Mouse (Mus musculus): ENCODE data around the gene Slc38a2.

Gene Slc38a2

GRCm38 (mm10) chr15:96696486-96697284 is 2.8 kb downstream of the Slc38a2 start:
- no peak for DNase-seq (ENCODE audit: low spot score in 2 of 2)

- no peak for DNase-seq (ENCODE audit: low spot score in 2 of 2)
Measured at GRCm38 (mm10) chr15:96695455-96696421, 3.8 kb downstream of the Slc38a2 start.

GRCm38 (mm10) chr15:96694988-96695387 is 4.5 kb downstream of the Slc38a2 start:
- DNase-seq (ENCODE audit: low spot score in 2 of 2), result no peak

- peak in 1 of 2 experiments; percentile 64 for DNase-seq (ENCODE audit: low spot score in 2 of 2)
Measured at GRCm38 (mm10) chr15:96693688-96694087, 5.8 kb downstream of the Slc38a2 start.

GRCm38 (mm10) chr15:96692401-96692800 is 7.1 kb downstream of the Slc38a2 start:
- DNase-seq (ENCODE audit: low spot score in 2 of 2), result no peak

- DNase-seq (ENCODE audit: low spot score in 2 of 2), result no peak
Measured at GRCm38 (mm10) chr15:96691381-96691780, 8.1 kb downstream of the Slc38a2 start.

GRCm38 (mm10) chr15:96690829-96691228 is 8.7 kb downstream of the Slc38a2 start:
- DNase-seq (ENCODE audit: low spot score in 2 of 2), result no peak

GRCm38 (mm10) chr15:96689919-96690318 is 9.6 kb downstream of the Slc38a2 start:
- no peak for DNase-seq (ENCODE audit: low spot score in 2 of 2)

GRCm38 (mm10) chr15:96688784-96689318 is 10.7 kb downstream of the Slc38a2 start:
- DNase-seq (ENCODE audit: low spot score in 2 of 2), result no peak

- DNase-seq (ENCODE audit: low spot score in 2 of 2), result no peak
Measured at GRCm38 (mm10) chr15:96688036-96688435, 11.5 kb downstream of the Slc38a2 start.

- DNase-seq (ENCODE audit: low spot score in 2 of 2), result no peak
Measured at GRCm38 (mm10) chr15:96687366-96687765, 12.2 kb downstream of the Slc38a2 start.

- DNase-seq (ENCODE audit: low spot score in 2 of 2), result no peak
Measured at GRCm38 (mm10) chr15:96686201-96687159, 13.1 kb downstream of the Slc38a2 start.

- DNase-seq (ENCODE audit: low spot score in 2 of 2), result no peak
Measured at GRCm38 (mm10) chr15:96685273-96685672, 14.3 kb downstream of the Slc38a2 start.

GRCm38 (mm10) chr15:96684132-96684830 is 15.2 kb downstream of the Slc38a2 start:
- DNase-seq (ENCODE audit: low spot score in 2 of 2), result no peak

GRCm38 (mm10) chr15:96678871-96679773 is 20.4 kb downstream of the Slc38a2 start:
- no peak for DNase-seq (ENCODE audit: low spot score in 2 of 2)

GRCm38 (mm10) chr15:96676518-96676917 is 23.0 kb downstream of the Slc38a2 start:
- DNase-seq (ENCODE audit: low spot score in 2 of 2), result no peak

- DNase-seq (ENCODE audit: low spot score in 2 of 2), result no peak
Measured at GRCm38 (mm10) chr15:96675744-96676143, 23.8 kb downstream of the Slc38a2 start.

- no peak for DNase-seq (ENCODE audit: low spot score in 2 of 2)
Measured at GRCm38 (mm10) chr15:96675055-96675454, 24.5 kb downstream of the Slc38a2 start.

- no peak for DNase-seq (ENCODE audit: low spot score in 2 of 2)
Measured at GRCm38 (mm10) chr15:96674089-96674488, 25.4 kb downstream of the Slc38a2 start.

Measured in left cerebral cortex, adult 9 months (tissue).